Mouse (Mus musculus): ENCODE measurements at regions not wholly inside any gene's neighbourhood (a gene's known extent, or its start where the extent isn't known, plus 50 kb on each side); places are given as distances from the start of the nearest gene placed in this dataset.

- DNase-seq = no peak
These were observed 165.3 kb upstream of the Lrrc3b start for GRCm38 (mm10) chr14:15603954-15604523.

- no peak for DNase-seq
These were observed 171.4 kb upstream of the Lrrc3b start for GRCm38 (mm10) chr14:15610166-15610565.

DNA sequence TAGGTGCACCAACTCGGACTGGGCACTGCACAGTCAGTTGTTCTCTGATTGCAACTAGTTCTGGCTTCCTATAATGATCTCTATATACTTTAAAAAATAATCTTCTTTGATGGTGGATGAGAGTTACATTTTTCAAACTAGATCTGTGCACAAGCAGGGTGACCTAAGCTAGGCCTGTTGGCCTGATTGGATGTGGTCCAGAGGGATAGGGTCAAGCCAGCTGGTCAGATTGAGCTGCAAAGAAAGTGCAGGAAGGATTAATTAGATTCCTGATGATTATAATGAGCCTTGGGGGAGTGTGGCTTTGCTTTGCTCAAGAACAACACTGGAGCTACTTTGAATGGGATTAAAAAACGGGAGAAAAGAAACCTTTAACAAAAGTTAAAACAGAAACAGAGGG, 195.8 kb upstream of the Lrrc3b start:
- peak; percentile 50 for DNase-seq

GRCm38 (mm10) chr14:15637681-15638080, 198.9 kb upstream of the Lrrc3b start:
- DNase-seq = no peak

DNA sequence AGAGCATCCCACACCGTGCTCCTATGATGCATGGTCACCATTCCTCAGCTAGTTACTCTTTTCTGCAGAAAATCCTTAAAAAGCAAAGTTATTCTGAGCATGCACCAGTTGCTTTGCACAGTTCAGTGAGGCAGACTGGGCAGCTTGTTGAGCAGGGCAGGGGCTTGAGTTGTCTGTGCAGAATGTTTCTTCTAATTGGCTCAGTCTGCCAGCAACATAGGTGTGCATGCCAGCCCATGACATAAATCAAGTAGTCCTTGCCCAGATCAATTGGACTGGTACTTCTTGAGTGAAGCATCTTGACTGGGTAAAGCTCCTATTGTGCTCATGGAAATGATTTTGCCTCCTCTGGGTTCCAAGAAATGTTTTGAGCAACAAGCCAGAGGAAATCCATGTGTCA, 200.1 kb upstream of the Lrrc3b start:
- no peak for DNase-seq

DNA sequence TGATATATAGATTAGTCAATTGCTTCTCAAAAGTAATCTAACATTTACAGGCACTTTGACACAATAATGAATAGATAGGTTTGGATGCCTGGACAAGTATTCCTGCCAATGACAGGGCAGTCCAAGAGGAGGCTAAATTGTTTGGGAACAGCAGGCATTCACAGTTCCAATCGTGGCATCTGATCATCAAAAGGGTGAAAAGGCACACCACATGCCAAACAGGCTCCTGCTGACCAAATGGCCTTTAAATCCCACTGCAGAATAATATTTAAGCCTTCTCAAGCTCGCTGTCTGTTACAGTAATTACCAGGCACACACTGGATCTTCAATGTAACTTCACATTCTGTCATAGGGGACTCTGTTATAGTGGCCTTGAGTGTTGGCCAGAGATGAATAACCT, 222.1 kb upstream of the Lrrc3b start:
- peak; percentile 27 for DNase-seq

DNA sequence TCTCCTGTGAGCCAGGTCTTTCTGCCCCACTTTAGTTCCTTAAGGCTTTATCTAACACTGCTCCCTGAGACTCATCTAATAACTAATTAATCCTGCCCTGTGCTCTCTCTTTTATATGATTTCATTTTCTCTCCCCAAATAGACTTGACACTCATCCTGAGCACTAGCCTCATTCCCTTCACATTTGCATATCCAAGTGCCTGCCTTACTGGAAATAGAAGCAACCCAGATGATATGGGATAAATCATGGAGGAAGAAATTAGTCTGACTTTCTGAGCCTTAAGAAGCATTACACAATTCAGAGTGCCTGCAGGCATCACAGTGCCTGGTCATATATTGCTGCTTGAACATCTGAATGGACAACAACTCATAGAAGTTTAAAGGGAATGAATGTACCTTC, 233.5 kb upstream of the Lrrc3b start:
- no peak for DNase-seq

DNA sequence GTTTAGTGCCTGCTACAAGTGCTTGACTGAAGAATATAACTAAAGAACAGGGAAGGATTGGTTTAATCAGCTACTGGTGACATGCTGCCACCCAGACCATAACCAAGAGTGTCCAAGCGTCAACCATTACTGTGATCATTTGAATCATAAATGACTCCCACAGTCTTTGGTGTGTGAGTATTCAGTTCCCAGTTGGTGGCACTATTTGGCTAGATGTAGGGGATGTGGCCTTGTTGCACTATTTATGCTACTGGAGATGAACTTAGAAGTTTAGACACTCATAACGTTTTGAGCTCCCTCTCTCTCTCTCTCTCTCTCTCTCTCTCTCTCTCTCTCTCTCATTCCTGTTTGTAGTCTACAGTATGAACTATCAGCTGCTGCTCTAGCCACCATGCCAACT, 238.4 kb upstream of the Lrrc3b start:
- no peak for DNase-seq

- no peak for DNase-seq
These were observed 240.7 kb upstream of the Lrrc3b start for GRCm38 (mm10) chr14:15679456-15679855.

GRCm38 (mm10) chr14:15698001-15698400, 259.2 kb upstream of the Lrrc3b start:
- no peak for DNase-seq

DNA sequence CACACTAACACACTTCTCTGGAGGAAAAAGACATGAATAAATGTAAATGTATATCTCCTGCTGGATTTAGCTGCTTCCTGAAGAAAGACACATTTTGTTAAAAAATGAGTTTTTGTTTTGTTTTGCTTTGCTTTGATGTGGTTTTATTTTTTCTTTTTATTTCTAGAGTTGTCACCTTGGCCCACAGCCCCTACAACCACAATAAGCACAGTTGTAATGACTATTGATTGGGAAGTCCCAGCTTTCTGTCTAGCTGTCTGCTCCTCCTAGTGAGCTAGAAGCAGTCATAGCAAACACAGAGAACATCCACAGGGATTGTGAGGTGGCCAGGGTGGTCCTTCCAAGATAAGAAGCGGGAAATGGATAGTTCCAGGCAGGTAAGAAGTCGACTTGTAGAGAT, 259.8 kb upstream of the Lrrc3b start:
- no peak for DNase-seq

DNA sequence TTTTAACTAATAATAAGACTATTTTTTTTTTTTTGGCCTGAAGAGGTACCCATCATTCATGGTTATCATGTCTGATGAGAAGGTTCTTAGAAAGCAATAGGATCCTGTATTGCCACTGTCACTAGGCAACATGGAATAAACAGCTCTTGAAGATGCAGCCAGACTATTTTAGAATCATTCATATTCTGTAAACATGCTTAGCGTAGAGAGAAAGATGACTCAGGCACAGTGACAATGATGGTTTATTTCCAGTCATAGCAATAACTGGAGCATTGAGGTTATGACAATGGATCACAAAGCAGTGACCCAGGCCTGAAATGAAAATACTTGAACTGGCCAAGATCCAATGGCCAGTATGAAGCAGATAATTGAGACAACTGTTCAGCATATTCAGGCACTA, 283.3 kb upstream of the Lrrc3b start:
- no peak for DNase-seq

- no peak for DNase-seq
These were observed 307.9 kb upstream of the Lrrc3b start for GRCm38 (mm10) chr14:15746629-15747238.

DNA sequence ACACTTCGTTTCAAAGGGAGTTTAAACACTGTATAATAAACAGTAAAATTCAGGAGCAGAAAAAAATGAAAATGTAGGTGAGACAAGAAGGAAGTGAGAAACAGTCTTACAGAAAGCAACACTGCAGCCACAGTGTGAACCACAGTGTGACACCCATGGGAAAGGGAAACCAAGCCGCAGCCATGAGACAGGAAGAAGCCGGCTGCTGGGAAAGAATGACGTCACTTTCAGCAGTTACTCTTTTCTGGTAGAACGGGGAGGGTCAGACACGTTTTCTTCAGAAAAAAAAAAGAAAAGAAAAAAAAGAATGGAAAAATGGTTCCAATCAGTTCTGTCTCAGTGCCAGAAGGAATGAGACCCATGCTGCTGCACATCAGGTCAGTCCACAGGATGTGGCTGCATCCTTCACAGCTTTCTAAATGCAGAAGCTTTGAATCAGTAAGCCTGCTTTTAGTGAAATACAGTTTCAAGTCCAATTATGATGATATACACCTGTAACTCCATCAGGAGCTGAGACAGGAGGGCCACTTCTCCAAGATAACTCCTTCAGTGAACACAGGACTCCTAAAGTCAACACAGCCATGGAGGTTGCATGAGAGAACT, 331.2 kb upstream of the Lrrc3b start:
- no peak for DNase-seq

DNA sequence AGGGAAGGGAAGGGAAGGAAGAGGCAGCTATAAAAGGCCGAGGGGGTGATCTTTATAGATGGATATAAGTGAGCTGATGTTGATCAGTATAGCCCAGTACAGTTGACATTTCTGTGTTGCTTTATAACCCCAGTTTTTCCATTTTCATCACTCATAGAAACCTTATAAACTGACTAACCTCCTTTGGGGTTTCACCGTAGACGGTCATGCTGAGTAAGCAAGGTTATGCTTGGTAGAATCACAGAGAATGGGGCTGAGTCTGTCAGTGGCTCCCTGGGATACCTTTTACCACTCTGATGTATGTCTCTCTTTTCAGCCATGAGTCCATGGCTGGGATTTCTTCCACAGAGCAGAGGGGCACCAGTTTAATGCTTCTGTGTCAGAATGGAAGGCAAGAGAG, 345.9 kb upstream of the Lrrc3b start:
- no peak for DNase-seq

- peak; percentile 86 for DNase-seq
These were observed 346.4 kb upstream of the Lrrc3b start for GRCm38 (mm10) chr14:15785230-15785629.

DNA sequence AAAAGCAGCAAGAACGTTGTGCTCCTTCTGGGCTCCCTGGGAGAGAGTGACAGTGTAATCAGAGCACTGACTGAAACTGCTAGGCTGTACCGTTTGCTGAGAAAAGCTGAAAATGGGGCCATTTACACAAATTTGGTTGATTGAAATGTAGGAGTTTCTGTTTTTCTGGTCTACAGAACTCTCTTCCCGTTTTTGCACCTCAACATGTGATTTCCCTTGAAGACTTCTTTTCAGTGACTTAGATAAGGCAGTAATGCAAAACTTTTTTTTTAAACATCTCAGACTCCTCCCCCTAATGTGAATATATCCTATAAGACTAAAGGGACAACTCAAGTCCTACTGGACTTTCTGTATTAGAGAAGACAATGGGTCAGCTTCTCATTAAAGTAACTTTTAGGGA, 356.9 kb upstream of the Lrrc3b start:
- DNase-seq = no peak

DNA sequence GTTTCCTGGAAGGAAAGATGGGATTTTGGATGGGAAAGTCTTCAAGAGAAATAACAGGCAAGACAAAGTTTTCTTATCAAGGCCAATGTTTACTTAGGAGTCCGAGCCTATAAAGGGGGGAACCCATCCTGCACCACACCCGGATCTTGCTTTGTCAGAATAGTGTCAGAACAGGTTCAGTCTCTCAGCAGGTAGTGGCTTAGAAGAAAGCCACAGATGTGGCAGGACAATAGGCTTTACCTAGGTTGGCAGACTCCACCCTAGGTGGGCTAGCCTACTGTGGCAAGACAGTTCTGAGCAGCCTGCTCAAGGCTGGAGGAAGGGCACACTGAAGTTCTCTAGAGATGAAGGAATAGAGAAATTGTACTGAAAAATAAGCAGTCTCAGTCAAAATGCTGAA, 358.2 kb upstream of the Lrrc3b start:
- no peak for DNase-seq

- DNase-seq = no peak
These were observed 362.8 kb upstream of the Lrrc3b start for GRCm38 (mm10) chr14:15801477-15802099.

GRCm38 (mm10) chr14:15809083-15809482, 370.3 kb upstream of the Lrrc3b start:
- no peak for DNase-seq

DNA sequence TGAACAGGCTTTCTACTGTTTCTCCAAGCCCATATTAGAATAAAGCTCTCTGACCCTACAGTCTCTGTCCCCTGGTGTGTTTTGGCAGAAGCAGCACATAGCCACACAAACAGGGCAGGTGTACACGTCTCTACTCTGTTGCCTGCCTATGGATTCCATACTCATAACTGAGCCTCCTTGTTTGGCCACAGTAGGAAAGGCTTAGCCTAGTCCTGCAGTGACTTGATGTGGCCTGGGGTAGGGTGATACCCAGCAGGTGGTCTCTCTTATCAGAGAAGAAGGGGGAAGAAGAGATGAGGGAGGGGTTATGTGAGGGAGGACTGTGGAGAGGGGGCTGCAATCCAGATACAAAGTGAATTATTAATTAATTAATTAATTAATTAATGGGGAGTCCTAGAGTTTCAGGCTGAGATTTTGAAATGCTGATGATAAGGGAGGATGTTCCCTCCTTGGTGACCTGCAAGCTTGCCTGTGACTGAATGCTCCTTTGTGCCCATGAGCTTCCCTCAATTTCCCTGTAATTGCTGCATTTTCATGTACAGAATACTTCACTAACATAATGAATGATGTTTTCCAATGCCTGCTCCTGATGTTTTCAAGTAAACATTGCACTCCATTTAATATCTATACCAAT, 402.7 kb upstream of the Lrrc3b start:
- DNase-seq = no peak

DNA sequence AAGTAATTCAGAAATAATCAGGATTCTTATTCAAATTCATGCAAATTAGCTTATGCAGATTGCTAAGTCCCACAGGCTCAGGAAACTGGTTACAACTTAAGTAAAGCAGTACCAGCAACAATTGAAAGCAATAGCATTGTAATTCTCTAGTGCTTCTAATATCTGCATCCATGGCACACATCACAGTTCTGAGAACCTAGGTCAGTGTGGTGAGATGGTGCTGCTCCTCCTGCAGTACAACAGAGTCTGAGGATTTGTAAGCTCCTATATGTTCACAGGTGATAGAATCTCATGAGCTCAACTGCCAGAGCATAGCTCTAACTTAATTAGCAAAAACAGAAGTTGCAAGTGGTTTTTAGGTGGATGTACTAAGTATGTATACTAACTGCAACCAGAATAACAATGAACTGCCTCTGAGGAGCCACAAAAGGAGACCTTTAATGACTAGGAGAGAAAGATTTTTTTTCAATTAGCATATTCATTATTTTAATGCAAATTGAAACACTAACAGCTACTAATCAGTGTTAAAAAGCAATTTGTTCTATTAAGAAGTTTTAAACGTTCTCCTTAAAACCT, 403.3 kb upstream of the Lrrc3b start:
- DNase-seq = no peak

DNA sequence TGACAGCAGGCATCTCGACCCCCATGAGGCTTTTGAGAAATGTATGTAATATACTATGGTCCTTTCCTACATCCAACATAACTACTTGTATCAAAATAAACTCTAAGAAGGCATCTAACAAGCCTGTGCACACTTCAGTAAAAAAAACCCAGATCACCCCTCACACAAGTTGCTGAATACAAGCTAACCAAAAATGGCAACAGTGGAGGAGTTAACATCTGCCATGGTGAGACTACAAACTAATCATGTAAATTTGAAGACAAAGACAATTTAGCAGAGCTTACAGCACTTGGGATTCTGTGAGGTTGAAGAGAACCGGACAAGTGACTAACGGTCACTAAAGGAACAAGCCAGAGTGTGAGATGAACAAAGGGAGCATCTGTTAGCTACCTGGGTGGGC, 380.6 kb upstream of the Ngly1 start:
- no peak for DNase-seq

DNA sequence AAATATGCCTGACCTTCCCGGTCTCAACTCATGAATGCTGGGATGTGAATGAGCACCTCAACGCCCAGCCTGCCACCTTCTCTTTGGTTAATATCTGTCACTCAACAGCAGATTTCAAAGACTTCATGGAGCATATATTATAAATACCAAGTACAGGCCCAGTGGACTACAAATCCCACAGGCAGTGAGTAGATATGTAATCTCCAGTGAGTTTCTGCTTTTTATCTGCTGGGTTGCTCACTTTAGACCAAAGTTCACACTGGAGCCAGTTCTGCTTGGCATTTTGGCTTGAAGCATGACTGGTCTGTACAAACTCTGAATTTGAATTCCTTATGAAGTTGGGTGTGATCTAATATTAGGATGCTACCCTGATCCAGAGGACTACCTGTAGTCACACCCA, 377.1 kb upstream of the Ngly1 start:
- no peak for DNase-seq

All from cerebellum, adult 11 months (tissue).